Mouse (Mus musculus): ENCODE data around the gene Runx3.

Gene Runx3

GRCm38 (mm10) chr4:135220641-135221040 is 100.2 kb downstream of the Runx3 start:
- DNase-seq (ENCODE audit: low read depth, low spot score), result no peak

- DNase-seq (ENCODE audit: low read depth, low spot score), result no peak
Measured at GRCm38 (mm10) chr4:135221632-135222407, 101.4 kb downstream of the Runx3 start.

GRCm38 (mm10) chr4:135223808-135224207 is 103.4 kb downstream of the Runx3 start:
- DNase-seq (ENCODE audit: low read depth, low spot score), result no peak

- DNase-seq (ENCODE audit: low read depth, low spot score), result no peak
Measured at GRCm38 (mm10) chr4:135226008-135226667, 105.7 kb downstream of the Runx3 start.

Measured in c-Kit-negative CD71-positive TER-119-positive erythroid progenitor cells, embryonic 14.5 days (primary cell).